ENCODE assay signal across 24 mouse cellular contexts in genomic region chr1:191928345-191928744, GRCm38 (mm10). TPM values are rescaled to one million over a fixed set of nuclear protein-coding genes. Genes with fewer than 3 reads are reported as not detected.
DNase-seq lines count a peak whose midpoint lies in the region; ATAC-seq and TF ChIP-seq lines count a peak whose summit lies in the region.
"Had no signal": no experiment of that assay in that cellular context is flagged by ENCODE, and none has a peak within 500 bp of the region (broad histone marks: within the 10 kb centered on the region; RNA-seq: fewer than 3 reads in every experiment).

No protein-coding gene starts in this region.

- no peaks in the 10 kb centered on the region for H3K27me3 ChIP-seq in kidney, adult 2 months (replicated peaks; ENCODE audit: control insufficient read depth, insufficient read depth, low read length)
- peaks cover 3% of the 10 kb centered on the region for H3K27me3 ChIP-seq in midbrain, embryonic 16.5 days (ENCODE audit: control insufficient read depth, insufficient read depth, low read depth, low read length)

- DNase-seq in ES-CJ7 (ENCODE audit: low read depth, low spot score), result peak; percentile 76
- peak; percentile 65 for DNase-seq in ZHBTc4 (ENCODE audit: low read depth, low spot score)
- DNase-seq in kidney, adult 2 months, result peak; percentile 85
- DNase-seq in kidney, postnatal 10 days, result peak; percentile 45
- DNase-seq in right cerebral cortex, adult 2 months (ENCODE audit: low spot score in 2 of 2), result no peak
- no peak for DNase-seq in cerebellum, adult 11 months
- no peak for DNase-seq in urinary bladder, postnatal 36 days (ENCODE audit: low spot score in 2 of 2)
- DNase-seq: adrenal gland, postnatal 25 days; cerebellum, adult 18-20 months; forebrain, postnatal 0 days; layer of hippocampus, postnatal 36 days; lung, embryonic 14.5 days; lung, postnatal 4 days; retina, postnatal 1 day; right cerebral cortex, postnatal 4 days; thymus, postnatal 4 days had no signal

- WGBS in kidney, adult 2 months, result 43% methylated on average over 7 of the region's 7 CpGs
- WGBS in midbrain, embryonic 16.5 days, result 81% methylated on average over 7 of the region's 7 CpGs

- no peak overlapping the region for H3K4me2 ChIP-seq in midbrain, embryonic 16.5 days (ENCODE audit: low read length)
- H3K4me2 ChIP-seq: embryonic facial prominence, embryonic 13.5 days; hindbrain, embryonic 12.5 days; liver, embryonic 11.5 days; lung, embryonic 14.5 days had no signal

- no peak for TF ChIP-seq CTCF in kidney, adult 2 months (conservative IDR thresholded peaks at IDR 0.05; ENCODE audit: insufficient read depth, insufficient read length, low read depth, low read length)

- peak overlapping the region; percentile 61 for H3K27ac ChIP-seq in kidney, adult 2 months (ENCODE audit: insufficient read depth, low read depth, low read length)
- H3K27ac ChIP-seq in midbrain, embryonic 16.5 days (ENCODE audit: low read length), result no peak overlapping the region
- H3K27ac ChIP-seq: embryonic facial prominence, embryonic 13.5 days; heart, embryonic 10.5 days; hindbrain, embryonic 12.5 days; layer of hippocampus, adult 2 months had no signal

- no peak for TF ChIP-seq POLR2A in kidney, adult 2 months (IDR thresholded peaks at IDR 0.05; ENCODE audit: low read depth, low read length)

- no peaks in the 10 kb centered on the region for H3K36me3 ChIP-seq in kidney, adult 2 months (ENCODE audit: control insufficient read depth, insufficient read depth, low read length)
- H3K36me3 ChIP-seq in midbrain, embryonic 16.5 days (ENCODE audit: control insufficient read depth, insufficient read depth, low read length), result no peaks in the 10 kb centered on the region
- H3K36me3 ChIP-seq: embryonic facial prominence, embryonic 13.5 days; G1E; heart, embryonic 10.5 days; hindbrain, embryonic 12.5 days had no signal

- H3K9ac ChIP-seq in midbrain, embryonic 16.5 days (ENCODE audit: low read depth, low read length), result no peak overlapping the region
- H3K9ac ChIP-seq: embryonic facial prominence, embryonic 13.5 days; forebrain, postnatal 0 days; hindbrain, embryonic 12.5 days; lung, embryonic 14.5 days had no signal

- ATAC-seq in midbrain, embryonic 16.5 days, result no peak
- ATAC-seq: forebrain, postnatal 0 days had no signal

- H3K4me1 ChIP-seq in kidney, adult 2 months (ENCODE audit: control insufficient read depth, insufficient read depth, low read length), result peaks cover 15% of the 10 kb centered on the region; the same call in 1 of the 2 replicates
- H3K4me1 ChIP-seq in midbrain, embryonic 16.5 days (ENCODE audit: control insufficient read depth, insufficient read depth, low read length), result no peaks in the 10 kb centered on the region
- H3K4me1 ChIP-seq: hindbrain, embryonic 12.5 days had no signal

- peak overlapping the region; percentile 60 for H3K4me3 ChIP-seq in kidney, adult 2 months (ENCODE audit: insufficient read depth, low read depth, low read length)
- H3K4me3 ChIP-seq in midbrain, embryonic 16.5 days (ENCODE audit: low read depth, low read length), result no peak overlapping the region
- H3K4me3 ChIP-seq: embryonic facial prominence, embryonic 13.5 days; heart, embryonic 10.5 days; hindbrain, embryonic 12.5 days; layer of hippocampus, adult 2 months had no signal

- no peaks in the 10 kb centered on the region for H3K9me3 ChIP-seq in midbrain, embryonic 16.5 days (replicated peaks; ENCODE audit: control insufficient read depth, low read length, poor library complexity, severe bottlenecking)
- H3K9me3 ChIP-seq: embryonic facial prominence, embryonic 13.5 days; G1E; heart, embryonic 10.5 days; hindbrain, embryonic 12.5 days had no signal

RNA-seq across cellular contexts. Expression of gene Slc30a1, which starts 21.8 kb away (rescaled TPM):
- 18.1 and 19.9 TPM in 2 replicates for polyA plus RNA-seq in kidney, adult 2 months (2012; rRNA removed)
- polyA plus RNA-seq in midbrain, embryonic 16.5 days (2015; fragmentation: Nextera tagmentation; extraction: Ambion mirVana), result 2.3 and 2.8 TPM in 2 replicates

RNA-seq across cellular contexts. Expression of gene Rd3, which starts 48.8 kb away (rescaled TPM):
- 0.41 and 0.88 TPM in 2 replicates for polyA plus RNA-seq in kidney, adult 2 months (2012; rRNA removed)
- polyA plus RNA-seq in midbrain, embryonic 16.5 days (2015; fragmentation: Nextera tagmentation; extraction: Ambion mirVana), result 2.5 and 3.0 TPM in 2 replicates
- polyA plus RNA-seq: C2C12, G1E had no signal

Comparison
In these comparisons a context has a peak if more than half of its experiments do, and no peak if none do; other contexts are left out.
1. DNase-seq: peak in ES-CJ7 (single experiment), ZHBTc4 (single experiment), kidney, adult 2 months (single experiment) and kidney, postnatal 10 days (single experiment); none in right cerebral cortex, adult 2 months (0 of 2), cerebellum, adult 11 months (single experiment) and urinary bladder, postnatal 36 days (0 of 2).